Mouse (Mus musculus) T-helper 2 cell (primary cell): Measurements from ENCODE around the gene Tspyl3.
"Not testable (repeated sequence)": the region's sequence is repeated elsewhere in the genome, so short reads cannot be mapped to it uniquely, and the experiment has no call there.

ENCODE experiments used
- in situ Hi-C: fragments of 300-600 bp; cut with MboI, MseI; formaldehyde crosslinking; loops from one replicate; pipeline ENCODE4 v1.15.1; 2025; ENCODE audit warnings: high pct_unique_total_duplicates

Gene Tspyl3

GRCm38 (mm10) chr2:153224946-153225594 lies at the start of gene Tspyl3:
Tspyl3 (minus strand) TSS chr2:153225441.
- in situ Hi-C loops = loop anchor here (5.0 kb wide), 1 partner anchor 488 kb away; the partner anchor contains the start of gene Id1

GRCm38 (mm10) chr2:153274919-153275247 lies 49.6 kb upstream of the Tspyl3 start:
- in situ Hi-C loops = no loop called here

GRCm38 (mm10) chr2:153274200-153274918 lies 49.1 kb upstream of the Tspyl3 start:
- in situ Hi-C loops = not testable (repeated sequence)

GRCm38 (mm10) chr2:153270231-153270915 lies 45.1 kb upstream of the Tspyl3 start:
- in situ Hi-C loops = not testable (repeated sequence)

GRCm38 (mm10) chr2:153267331-153267730 lies 42.1 kb upstream of the Tspyl3 start:
- in situ Hi-C loops = no loop called here

GRCm38 (mm10) chr2:153263053-153263452 lies 37.8 kb upstream of the Tspyl3 start:
- in situ Hi-C loops = no loop called here

- in situ Hi-C loops = no loop called here
Observed at GRCm38 (mm10) chr2:153259864-153260674, 34.8 kb upstream of the Tspyl3 start.

GRCm38 (mm10) chr2:153259030-153259863 lies 34.0 kb upstream of the Tspyl3 start:
- in situ Hi-C loops = no loop called here

- in situ Hi-C loops = no loop called here
Observed at GRCm38 (mm10) chr2:153256604-153257003, 31.4 kb upstream of the Tspyl3 start.

GRCm38 (mm10) chr2:153249751-153250150 lies 24.5 kb upstream of the Tspyl3 start:
- in situ Hi-C loops = no loop called here

GRCm38 (mm10) chr2:153242156-153242555 lies 16.9 kb upstream of the Tspyl3 start:
- in situ Hi-C loops = no loop called here

GRCm38 (mm10) chr2:153241250-153242014 lies 16.2 kb upstream of the Tspyl3 start, which contains the start of the genes Plagl2 and Pofut1:
Plagl2 (minus strand) TSS chr2:153241426.
Pofut1 (plus strand) TSS chr2:153241533.
- in situ Hi-C loops = no loop called here

GRCm38 (mm10) chr2:153240701-153241235 lies 15.5 kb upstream of the Tspyl3 start:
- in situ Hi-C loops = no loop called here

- in situ Hi-C loops = no loop called here
Observed at GRCm38 (mm10) chr2:153239860-153240480, 14.7 kb upstream of the Tspyl3 start.

GRCm38 (mm10) chr2:153239021-153239859 lies 14.0 kb upstream of the Tspyl3 start:
- in situ Hi-C loops = no loop called here

GRCm38 (mm10) chr2:153238406-153238805 lies 13.2 kb upstream of the Tspyl3 start:
- in situ Hi-C loops = no loop called here

GRCm38 (mm10) chr2:153237891-153238290 lies 12.7 kb upstream of the Tspyl3 start:
- in situ Hi-C loops = no loop called here

- in situ Hi-C loops = no loop called here
Observed at GRCm38 (mm10) chr2:153237193-153237592, 12.0 kb upstream of the Tspyl3 start.
